Mouse (Mus musculus): ENCODE data around the gene Svs1.

The Svs1 gene

GRCm38 (mm10) chr6:49009665-49010064 is 23.0 kb downstream of the Svs1 start:
- no peak for DNase-seq (ENCODE audit: extremely low read depth, insufficient read length, low spot score)

- no peak for DNase-seq (ENCODE audit: extremely low read depth, insufficient read length, low spot score)
These were observed 24.5 kb downstream of the Svs1 start for GRCm38 (mm10) chr6:49011191-49011590.

GRCm38 (mm10) chr6:49013023-49013422 is 26.4 kb downstream of the Svs1 start:
- DNase-seq (ENCODE audit: extremely low read depth, insufficient read length, low spot score) = no peak

GRCm38 (mm10) chr6:49013458-49013857 is 26.8 kb downstream of the Svs1 start:
- DNase-seq (ENCODE audit: extremely low read depth, insufficient read length, low spot score) = no peak

GRCm38 (mm10) chr6:49017150-49017549 is 30.5 kb downstream of the Svs1 start:
- DNase-seq (ENCODE audit: extremely low read depth, insufficient read length, low spot score) = no peak

GRCm38 (mm10) chr6:49019341-49019740 is 32.7 kb downstream of the Svs1 start:
- no peak for DNase-seq (ENCODE audit: extremely low read depth, insufficient read length, low spot score)

- no peak for DNase-seq (ENCODE audit: extremely low read depth, insufficient read length, low spot score)
These were observed 34.7 kb downstream of the Svs1 start for GRCm38 (mm10) chr6:49021141-49022012.

- no peak for DNase-seq (ENCODE audit: extremely low read depth, insufficient read length, low spot score)
These were observed 35.7 kb downstream of the Svs1 start for GRCm38 (mm10) chr6:49022384-49022783.

GRCm38 (mm10) chr6:49023315-49023714 is 36.7 kb downstream of the Svs1 start:
- DNase-seq (ENCODE audit: extremely low read depth, insufficient read length, low spot score) = no peak

- DNase-seq (ENCODE audit: extremely low read depth, insufficient read length, low spot score) = no peak
These were observed 38.6 kb downstream of the Svs1 start for GRCm38 (mm10) chr6:49025290-49025689.

GRCm38 (mm10) chr6:49026496-49026895 is 39.8 kb downstream of the Svs1 start:
- no peak for DNase-seq (ENCODE audit: extremely low read depth, insufficient read length, low spot score)

- no peak for DNase-seq (ENCODE audit: extremely low read depth, insufficient read length, low spot score)
These were observed 41.4 kb downstream of the Svs1 start for GRCm38 (mm10) chr6:49028019-49028418.

- no peak for DNase-seq (ENCODE audit: extremely low read depth, insufficient read length, low spot score)
These were observed 42.0 kb downstream of the Svs1 start for GRCm38 (mm10) chr6:49028708-49029107.

- DNase-seq (ENCODE audit: extremely low read depth, insufficient read length, low spot score) = no peak
These were observed 44.6 kb downstream of the Svs1 start for GRCm38 (mm10) chr6:49031230-49031629.

GRCm38 (mm10) chr6:49032783-49033182 is 46.1 kb downstream of the Svs1 start:
- no peak for DNase-seq (ENCODE audit: extremely low read depth, insufficient read length, low spot score)

GRCm38 (mm10) chr6:49036275-49037267 is 49.9 kb downstream of the Svs1 start, which contains the start of gene Gpnmb:
TSS of gene Gpnmb (plus strand) at chr6:49036546.
- peak; percentile 79 for DNase-seq (ENCODE audit: extremely low read depth, insufficient read length, low spot score)

GRCm38 (mm10) chr6:49037268-49037662 is 50.6 kb downstream of the Svs1 start:
- peak; percentile 73 for DNase-seq (ENCODE audit: extremely low read depth, insufficient read length, low spot score)

- peak; percentile 50 for DNase-seq (ENCODE audit: extremely low read depth, insufficient read length, low spot score)
These were observed 53.0 kb downstream of the Svs1 start for GRCm38 (mm10) chr6:49039470-49040180.
